Mouse (Mus musculus) embryonic fibroblast, embryonic 13.5 days (primary cell): ENCODE results near the gene Clmp.

Source experiments
- CTCF ChIP-seq: IDR thresholded peaks from 2 replicates; pipeline ENCODE4 v1.5.1; 2011; ENCODE audit warnings: mild to moderate bottlenecking, control low read depth, low read length, moderate library complexity, borderline replicate concordance; ENCODE audit not compliant: insufficient read depth
- POLR2A ChIP-seq: IDR thresholded peaks from 2 replicates; pipeline ENCODE4 v1.6.1; 2011; ENCODE audit warnings: low read depth, mild to moderate bottlenecking, control low read depth, low read length, moderate library complexity

GRCm38 (mm10) chr9:40773869-40774268, 88.1 kb downstream of the Clmp start:
- TF ChIP-seq POLR2A (no peak), CTCF (no peak)
